13 mouse cellular contexts compared by ENCODE assay signal in the genomic region with DNA sequence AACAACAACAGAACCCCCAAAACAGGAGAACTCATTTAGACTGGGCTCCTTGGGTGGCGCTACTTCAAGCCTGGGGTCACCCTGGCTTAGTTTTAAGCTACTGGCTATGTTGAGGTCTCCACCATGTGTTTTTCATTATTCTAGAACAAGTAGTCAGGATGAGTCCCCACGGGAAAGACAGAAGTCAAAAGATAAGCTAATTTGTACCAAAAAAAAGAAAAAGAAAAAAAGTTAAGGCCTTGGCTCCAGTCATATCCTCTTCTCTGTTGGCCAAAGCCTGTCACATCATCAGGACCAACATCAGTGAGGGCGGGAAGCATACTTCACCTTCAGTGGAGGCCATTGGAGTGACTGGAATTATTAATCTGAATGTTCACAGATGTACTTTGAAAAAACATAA. TPM values are rescaled to one million over a fixed set of nuclear protein-coding genes. Genes with fewer than 3 reads are reported as not detected.
"Had no signal": no experiment of that assay in that cellular context is flagged by ENCODE, and none has a peak within 500 bp of the region (broad histone marks: within the 10 kb centered on the region; RNA-seq: fewer than 3 reads in every experiment).

No protein-coding gene starts in this region.

- DNase-seq: lung, adult 18-20 months; lung, embryonic 14.5 days; lung, postnatal 10 days; lung, postnatal 4 days; midbrain, embryonic 14.5 days; retina, postnatal 1 day; right cerebral cortex, adult 18-20 months; right cerebral cortex, postnatal 25 days; right cerebral cortex, postnatal 4 days; thymus, adult 2 months; thymus, postnatal 25 days; thymus, postnatal 4 days had no signal

RNA-seq across cellular contexts. Expression of gene Lepr, which starts 32.4 kb away (rescaled TPM):
- total RNA-seq: megakaryocyte-erythroid progenitor cell, adult 5-6 weeks had no signal
